Comparison of ENCODE assay signal across 19 mouse cellular contexts in the genomic region with DNA sequence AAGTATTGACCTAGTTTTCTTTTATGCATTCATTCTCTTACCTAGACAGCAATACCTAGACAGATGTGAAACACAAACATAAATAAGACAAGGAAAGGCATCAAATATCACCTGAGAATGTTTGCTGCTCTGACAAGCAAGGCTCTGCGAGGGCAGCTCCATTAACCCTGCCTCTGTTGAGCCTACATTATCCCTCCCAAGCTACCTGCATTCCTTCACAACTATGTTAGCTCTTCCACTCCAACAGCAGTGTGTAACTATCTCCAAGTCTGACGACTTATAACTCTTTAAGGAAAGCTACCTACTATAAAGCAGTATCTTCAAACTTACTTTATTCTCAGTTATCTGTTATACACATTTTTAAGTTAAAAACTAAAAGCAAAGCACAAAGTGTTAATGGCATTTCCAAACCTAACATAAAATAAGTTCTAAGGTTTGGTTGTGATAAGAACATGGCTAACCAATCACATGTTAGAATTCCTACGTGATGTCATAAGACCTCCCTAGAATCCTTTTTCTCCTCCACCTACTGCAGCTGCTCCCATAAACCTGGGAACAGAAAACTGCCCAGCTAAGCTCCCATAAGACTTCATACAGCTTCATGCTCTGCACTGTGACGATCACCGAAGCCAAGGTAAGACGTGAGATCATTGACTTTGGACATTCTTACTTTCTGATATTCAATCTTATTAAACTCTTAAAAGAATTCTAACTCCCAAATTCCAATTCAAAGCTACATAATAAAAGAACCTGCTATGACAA. TPM values are rescaled to one million over a fixed set of nuclear protein-coding genes. Genes with fewer than 3 reads are reported as not detected.
DNase-seq lines count a peak whose midpoint lies in the region; ATAC-seq and TF ChIP-seq lines count a peak whose summit lies in the region.
"Had no signal": no experiment of that assay in that cellular context is flagged by ENCODE, and none has a peak within 500 bp of the region (broad histone marks: within the 10 kb centered on the region; RNA-seq: fewer than 3 reads in every experiment).

A gene (plus strand): TSS at position 506 of the 762 bp plus-strand sequence.

- no peaks in the 10 kb centered on the region for H3K4me1 ChIP-seq in midbrain, embryonic 11.5 days (ENCODE audit: control insufficient read depth, insufficient read depth, low read length)
- H3K4me1 ChIP-seq in midbrain, postnatal 0 days (ENCODE audit: insufficient read depth, low read length) = no peaks in the 10 kb centered on the region
- peaks cover 3% of the 10 kb centered on the region; the same call in 1 of the 2 replicates for H3K4me1 ChIP-seq in stomach, embryonic 15.5 days
- H3K4me1 ChIP-seq: embryonic facial prominence, embryonic 15.5 days; forebrain, embryonic 12.5 days; hindbrain, embryonic 10.5 days had no signal

- H3K27me3 ChIP-seq in midbrain, embryonic 11.5 days (ENCODE audit: control insufficient read depth, insufficient read depth, low read length) = no peaks in the 10 kb centered on the region
- H3K27me3 ChIP-seq in midbrain, postnatal 0 days (ENCODE audit: insufficient read depth, low read length) = no peaks in the 10 kb centered on the region
- no peaks in the 10 kb centered on the region for H3K27me3 ChIP-seq in stomach, embryonic 15.5 days (replicated peaks)
- H3K27me3 ChIP-seq: CH12.LX; embryonic facial prominence, embryonic 15.5 days; forebrain, embryonic 12.5 days; Patski had no signal

- H3K9ac ChIP-seq in midbrain, embryonic 11.5 days (ENCODE audit: low read length) = no peak within 1 kb of the TSS
- H3K9ac ChIP-seq in midbrain, postnatal 0 days (replicated peaks; ENCODE audit: low read length, poor library complexity, severe bottlenecking) = no peak within 1 kb of the TSS
- H3K9ac ChIP-seq in stomach, embryonic 15.5 days = no peak within 1 kb of the TSS
- H3K9ac ChIP-seq: embryonic facial prominence, embryonic 15.5 days; forebrain, embryonic 12.5 days had no signal

- no peak within 1 kb of the TSS for H3K4me2 ChIP-seq in midbrain, embryonic 11.5 days
- no peak within 1 kb of the TSS for H3K4me2 ChIP-seq in midbrain, postnatal 0 days (ENCODE audit: low read depth, low read length, poor library complexity, severe bottlenecking)
- H3K4me2 ChIP-seq in stomach, embryonic 15.5 days = no peak within 1 kb of the TSS
- H3K4me2 ChIP-seq: embryonic facial prominence, embryonic 15.5 days; forebrain, embryonic 12.5 days had no signal

- H3K27ac ChIP-seq in gastrocnemius, adult 2 months = peak within 1 kb of the TSS; percentile 51
- no peak within 1 kb of the TSS for H3K27ac ChIP-seq in midbrain, embryonic 11.5 days (ENCODE audit: low read depth, low read length)
- no peak within 1 kb of the TSS for H3K27ac ChIP-seq in midbrain, postnatal 0 days (ENCODE audit: low read depth, low read length)
- peak within 1 kb of the TSS; percentile 31; the same call in 1 of the 2 replicates for H3K27ac ChIP-seq in stomach, embryonic 15.5 days
- H3K27ac ChIP-seq: embryonic facial prominence, embryonic 15.5 days; forebrain, embryonic 12.5 days; hindbrain, embryonic 10.5 days had no signal

- no peaks in the 10 kb centered on the region for H3K36me3 ChIP-seq in midbrain, embryonic 11.5 days (ENCODE audit: control insufficient read depth, insufficient read depth, low read length)
- no peaks in the 10 kb centered on the region for H3K36me3 ChIP-seq in midbrain, postnatal 0 days (ENCODE audit: insufficient read depth, low read length)
- no peaks in the 10 kb centered on the region for H3K36me3 ChIP-seq in stomach, embryonic 15.5 days
- H3K36me3 ChIP-seq: embryonic facial prominence, embryonic 15.5 days; forebrain, embryonic 12.5 days; hindbrain, embryonic 10.5 days had no signal

- intact Hi-C loops in gastrocnemius, adult 2 months (cut with DNase I) = no loop called here
- intact Hi-C loops in heart, postnatal 10 days (cut with DNase I) = no loop called here

- H3K9me3 ChIP-seq in midbrain, embryonic 11.5 days (ENCODE audit: control insufficient read depth, low read length) = no peaks in the 10 kb centered on the region
- H3K9me3 ChIP-seq in midbrain, postnatal 0 days (ENCODE audit: low read length) = no peaks in the 10 kb centered on the region
- H3K9me3 ChIP-seq in stomach, embryonic 15.5 days = no peaks in the 10 kb centered on the region
- H3K9me3 ChIP-seq: embryonic facial prominence, embryonic 15.5 days; forebrain, embryonic 12.5 days; hindbrain, embryonic 10.5 days had no signal

- 82% methylated on average over 6 of the region's 6 CpGs for WGBS in midbrain, embryonic 11.5 days
- WGBS in midbrain, postnatal 0 days = 86% methylated on average over 6 of the region's 6 CpGs
- WGBS in stomach, embryonic 15.5 days = 64% methylated on average over 6 of the region's 6 CpGs

- no peak for DNase-seq in gastrocnemius, adult 2 months
- DNase-seq in gastrocnemius, postnatal 10 days = no peak
- peak; percentile 71 for DNase-seq in midbrain, embryonic 11.5 days (ENCODE audit: low spot score, missing footprints)
- DNase-seq in midbrain, postnatal 0 days (ENCODE audit: low spot score) = no peak
- peak; percentile 72 to 74 for DNase-seq in heart, postnatal 10 days
- no peak for DNase-seq in layer of hippocampus, postnatal 14 days (ENCODE audit: low spot score in 2 of 2)
- DNase-seq in right cerebral cortex, postnatal 36 days (ENCODE audit: low spot score in 2 of 2) = no peak
- DNase-seq: cerebellum, adult 11-12 months; kidney, adult 18-20 months; right cerebral cortex, adult 18-20 months; thymus, postnatal 25 days had no signal

- TF ChIP-seq CTCF in gastrocnemius, adult 2 months (IDR thresholded peaks at IDR 0.05) = no peak
- no peak for TF ChIP-seq CTCF in midbrain, postnatal 0 days (IDR thresholded peaks at IDR 0.05)

- peak within 1 kb of the TSS; percentile 17 for H3K4me3 ChIP-seq in gastrocnemius, adult 2 months
- no peak within 1 kb of the TSS for H3K4me3 ChIP-seq in midbrain, embryonic 11.5 days (ENCODE audit: low read depth, low read length)
- no peak within 1 kb of the TSS for H3K4me3 ChIP-seq in midbrain, postnatal 0 days (ENCODE audit: low read depth, low read length)
- no peak within 1 kb of the TSS for H3K4me3 ChIP-seq in stomach, embryonic 15.5 days (replicated peaks)
- H3K4me3 ChIP-seq: embryonic facial prominence, embryonic 15.5 days; forebrain, embryonic 12.5 days; hindbrain, embryonic 10.5 days had no signal

- ATAC-seq in midbrain, embryonic 11.5 days (ENCODE audit: low FRiP score) = no peak
- ATAC-seq in midbrain, postnatal 0 days (ENCODE audit: low FRiP score) = no peak
- ATAC-seq in stomach, embryonic 15.5 days (ENCODE audit: insufficient read depth, low FRiP score, low read depth) = no peak
- ATAC-seq: Patski had no signal

RNA-seq across cellular contexts. Expression of the gene that starts here (rescaled TPM):
- 10 to 100 TPM in 1 of 2 experiments, 1 to 10 TPM in 1; 7.6 to 25.9 TPM for total RNA-seq in gastrocnemius, adult 2 months (2021)
- 1 to 10 TPM in 1 of 2 experiments, under 1 TPM in 1; 0.94 to 1.5 TPM for total RNA-seq in gastrocnemius, postnatal 10 days (2021)
- 1.1 and 1.4 TPM in 2 replicates for polyA plus RNA-seq in midbrain, embryonic 11.5 days (2014; fragmentation: Nextera tagmentation; extraction: Ambion mirVana)
- total RNA-seq in midbrain, postnatal 0 days (2014; rRNA removed) = not detected in 2 replicates
- 0.20 and 0.32 TPM in 2 replicates for polyA plus RNA-seq in midbrain, postnatal 0 days (2015; fragmentation: Nextera tagmentation; extraction: Ambion mirVana)
- 1,000 to 10,000 TPM; 4,397 to 5,124 TPM for total RNA-seq in heart, postnatal 10 days (2021)
- polyA plus RNA-seq in stomach, embryonic 15.5 days (2015; fragmentation: Nextera tagmentation; extraction: Ambion mirVana) = 5.5 TPM in 2 replicates
- 1 to 10 TPM in 1 of 2 experiments, under 1 TPM in 1; 0.76 to 1.2 TPM for total RNA-seq in layer of hippocampus, postnatal 14 days (2021)
- total RNA-seq: CH12.LX; megakaryocyte, adult 5-6 weeks had no signal
- polyA plus RNA-seq: liver, adult 2 months had no signal

Comparison
In these comparisons a context has a peak if more than half of its experiments do, and no peak if none do; other contexts are left out.
1. RNA of the gene that starts here (total RNA-seq): 4,397 to 5,124 TPM in heart, postnatal 10 days; 7.6 to 25.9 TPM in gastrocnemius, adult 2 months, 0.94 to 1.5 TPM in gastrocnemius, postnatal 10 days, 0.76 to 1.2 TPM in layer of hippocampus, postnatal 14 days and not detected in midbrain, postnatal 0 days; every median in the first group is over 100 times any median in the second.
2. DNase-seq: peak in midbrain, embryonic 11.5 days (single experiment) and heart, postnatal 10 days (2 of 2); none in gastrocnemius, adult 2 months (single experiment), gastrocnemius, postnatal 10 days (single experiment), midbrain, postnatal 0 days (single experiment), layer of hippocampus, postnatal 14 days (0 of 2) and right cerebral cortex, postnatal 36 days (0 of 2).
3. H3K27ac ChIP-seq: peak in gastrocnemius, adult 2 months (single experiment) and stomach, embryonic 15.5 days (single experiment); none in midbrain, embryonic 11.5 days (single experiment) and midbrain, postnatal 0 days (single experiment).